Mouse (Mus musculus) Patski (cell line): ENCODE data around the gene Spryd3. TPM values are rescaled to one million over a fixed set of nuclear protein-coding genes. Genes with fewer than 3 reads are reported as not detected.

Source experiments
- ATAC-seq: fragments of 100-300 bp; one replicate; pipeline ENCODE4 v1.8.0; 2021
- CTCF ChIA-PET: fragments of 350-600 bp; sonication (Branson Sonifier 250); formaldehyde crosslinking; loops from one replicate; lab custom pipeline; 2022; ENCODE audit warnings: inconsistent platforms; lab: Charles Lee
- POLR2A ChIA-PET: fragments of 350-600 bp; sonication (Branson Sonifier 250); formaldehyde crosslinking; loops from one replicate; lab custom pipeline; 2022; ENCODE audit warnings: antibody characterized with exemption, inconsistent platforms; lab: Charles Lee
- DNase-seq: peaks from one replicate; pipeline ENCODE4 v3.0.0-alpha.2; 2011; ENCODE audit warnings: low read depth, low spot score
- H3K27me3 ChIP-seq: fragments of 371-371 bp; one replicate; pipeline ENCODE4 v1.5.1; 2021
- CTCF ChIP-seq: fragments of 100-300 bp; IDR thresholded peaks from one replicate; pipeline ENCODE4 v1.5.1; 2021
- in situ Hi-C: fragments of 300-500 bp; cut with MboI; formaldehyde crosslinking; loops from 3 replicates; pipeline ENCODE4 v1.11.1; 2018; ENCODE audit warnings: low pct_unique_long_range_greater_than_20kb, mixed read lengths
- polyA plus RNA-seq: library from polyadenylated mRNA; unstranded; gene quantifications from one replicate; pipeline ENCODE4 v1.2.3, GENCODE M21; 2021

Spryd3 gene
- polyA plus RNA-seq, 1 experiment from 2014 or later: 47.4 TPM

- DNase-seq (no peak), ATAC-seq (no peak)
- TF ChIP-seq CTCF: no peak
- POLR2A ChIA-PET: interaction anchor here (0.7 to 0.8 kb wide), 2 partner anchors 13 to 34 kb away, joined by 3 read pairs; no protein-coding TSS in a partner anchor
- no peaks in the 10 kb centered on the region for H3K27me3 ChIP-seq
- CTCF ChIA-PET: interaction anchor here (0.7 to 2.7 kb wide), 17 partner anchors 8 to 115 kb away, joined by 3 to 12 read pairs (median 5); partner anchors contain the start of genes Spryd3 and Tns2
- in situ Hi-C loops: no loop called here
Observed at GRCm38 (mm10) chr15:102108651-102109525, 27.1 kb downstream of the Spryd3 start.

- no peaks in the 10 kb centered on the region for H3K27me3 ChIP-seq
- ChIA-PET CTCF (interaction anchor here (0.7 to 2.1 kb wide), 13 partner anchors 9 to 119 kb away, joined by 3 to 12 read pairs (median 5); partner anchors contain the start of genes Soat2 and Tns2), POLR2A (interaction anchor here (1.3 kb wide), 1 partner anchor 9 kb away, joined by 6 read pairs; no protein-coding TSS in a partner anchor)
- DNase-seq (no peak), ATAC-seq (no peak)
- in situ Hi-C loops: no loop called here
- TF ChIP-seq CTCF: no peak
Observed at GRCm38 (mm10) chr15:102107689-102108573, 28.1 kb downstream of the Spryd3 start.

- CTCF ChIA-PET: interaction anchor here (0.7 to 2.1 kb wide), 9 partner anchors 8 to 118 kb away, joined by 3 to 12 read pairs (median 5); partner anchors contain the start of genes Soat2 and Tns2
- in situ Hi-C loops: no loop called here
- no peak for TF ChIP-seq CTCF
- no peaks in the 10 kb centered on the region for H3K27me3 ChIP-seq
- ATAC-seq: no peak
- POLR2A ChIA-PET: interaction anchor here (0.6 to 1.3 kb wide), 2 partner anchors 10 to 99 kb away, joined by 3 to 6 read pairs; no protein-coding TSS in a partner anchor
- DNase-seq: no peak
Observed at GRCm38 (mm10) chr15:102106754-102107456, 29.1 kb downstream of the Spryd3 start.

GRCm38 (mm10) chr15:102105764-102106730 is 30.0 kb downstream of the Spryd3 start:
- DNase-seq (no peak), ATAC-seq (no peak)
- no peak for TF ChIP-seq CTCF
- POLR2A ChIA-PET: interaction anchor here (0.6 to 1.3 kb wide), 3 partner anchors 10 to 98 kb away, joined by 3 to 6 read pairs (median 3); no protein-coding TSS in a partner anchor
- H3K27me3 ChIP-seq: no peaks in the 10 kb centered on the region
- CTCF ChIA-PET: interaction anchor here (2.1 kb wide), 1 partner anchor 118 kb away, joined by 9 read pairs; no protein-coding TSS in a partner anchor
- in situ Hi-C loops: no loop called here

GRCm38 (mm10) chr15:102105360-102105759 is 30.7 kb downstream of the Spryd3 start:
- in situ Hi-C loops: no loop called here
- ATAC-seq: no peak
- no peak for DNase-seq
- H3K27me3 ChIP-seq: no peaks in the 10 kb centered on the region
- ChIA-PET POLR2A (interaction anchor here (1.0 kb wide), 1 partner anchor 21 kb away, joined by 3 read pairs; no protein-coding TSS in a partner anchor), CTCF (no interaction called here)
- no peak for TF ChIP-seq CTCF

- no peak for TF ChIP-seq CTCF
- ChIA-PET POLR2A (interaction anchor here (0.7 to 0.9 kb wide), 2 partner anchors 12 to 27 kb away, joined by 3 to 5 read pairs; no protein-coding TSS in a partner anchor), CTCF (interaction anchor here (1.7 to 2.5 kb wide), 2 partner anchors 12 to 42 kb away, joined by 4 to 7 read pairs; no protein-coding TSS in a partner anchor)
- H3K27me3 ChIP-seq: no peaks in the 10 kb centered on the region
- ATAC-seq (no peak), DNase-seq (no peak)
- in situ Hi-C loops: no loop called here
Observed at GRCm38 (mm10) chr15:102103947-102104555, 32.0 kb downstream of the Spryd3 start.

- no peak for ATAC-seq
- no peaks in the 10 kb centered on the region for H3K27me3 ChIP-seq
- no peak for TF ChIP-seq CTCF
- CTCF ChIA-PET: interaction anchor here (1.7 to 2.5 kb wide), 2 partner anchors 11 to 43 kb away, joined by 4 to 7 read pairs; no protein-coding TSS in a partner anchor
- no peak for DNase-seq
- in situ Hi-C loops: no loop called here
- POLR2A ChIA-PET: interaction anchor here (0.7 to 0.9 kb wide), 2 partner anchors 13 to 26 kb away, joined by 3 to 5 read pairs; no protein-coding TSS in a partner anchor
Observed at GRCm38 (mm10) chr15:102103371-102103946, 32.6 kb downstream of the Spryd3 start.
